Mouse (Mus musculus): Measurements from ENCODE around the gene Cebpz. TPM values are rescaled to one million over a fixed set of nuclear protein-coding genes. Genes with fewer than 3 reads are reported as not detected.

Cebpz gene
- polyA plus RNA-seq, 1 experiment from 2014 or later: 33.3 TPM

Other genes with a start within 250 kb of the Cebpz start
- 11.1 and 12.0 TPM in 2 replicates for gene Strn, start 199.9 kb downstream of the Cebpz start, polyA plus RNA-seq (2015; fragmentation: Nextera tagmentation; extraction: Ambion mirVana)
- 21.9 and 22.2 TPM in 2 replicates for gene Heatr5b, start 101.7 kb downstream of the Cebpz start, polyA plus RNA-seq (2015; fragmentation: Nextera tagmentation; extraction: Ambion mirVana)
- gene Gpatch11, start 101.5 kb downstream of the Cebpz start, polyA plus RNA-seq (2015; fragmentation: Nextera tagmentation; extraction: Ambion mirVana): 36.8 and 39.5 TPM in 2 replicates
- 9.7 and 11.8 TPM in 2 replicates for gene Eif2ak2, start 54.5 kb downstream of the Cebpz start, polyA plus RNA-seq (2015; fragmentation: Nextera tagmentation; extraction: Ambion mirVana)
- gene Sult6b1, start 30.1 kb downstream of the Cebpz start, polyA plus RNA-seq (2015; fragmentation: Nextera tagmentation; extraction: Ambion mirVana): 0.14 and 0.16 TPM in 2 replicates
- gene Cebpzos, start 20.6 kb downstream of the Cebpz start, polyA plus RNA-seq (2015; fragmentation: Nextera tagmentation; extraction: Ambion mirVana): 74.8 and 89.6 TPM in 2 replicates
- gene Ndufaf7, start 70 bp upstream of the Cebpz start, polyA plus RNA-seq (2015; fragmentation: Nextera tagmentation; extraction: Ambion mirVana): 57.2 and 58.0 TPM in 2 replicates
- gene Prkd3, start 83.8 kb upstream of the Cebpz start, polyA plus RNA-seq (2015; fragmentation: Nextera tagmentation; extraction: Ambion mirVana): 21.8 and 23.5 TPM in 2 replicates
- 25.4 and 31.6 TPM in 2 replicates for gene Qpct, start 114.8 kb upstream of the Cebpz start, polyA plus RNA-seq (2015; fragmentation: Nextera tagmentation; extraction: Ambion mirVana)